Mouse (Mus musculus) liver, postnatal 0 days (tissue): ENCODE data around the gene Sh3tc1.

Experiments
- CTCF ChIP-seq: sonication (generic); IDR thresholded peaks from 2 replicates; pipeline ENCODE4 v1.5.1; 2016; ENCODE audit warnings: antibody characterized with exemption, low read depth
- EP300 ChIP-seq: IDR thresholded peaks from 2 replicates; pipeline ENCODE4 v1.6.1; 2016; ENCODE audit warnings: antibody characterized with exemption, low read depth, mild to moderate bottlenecking

DNA sequence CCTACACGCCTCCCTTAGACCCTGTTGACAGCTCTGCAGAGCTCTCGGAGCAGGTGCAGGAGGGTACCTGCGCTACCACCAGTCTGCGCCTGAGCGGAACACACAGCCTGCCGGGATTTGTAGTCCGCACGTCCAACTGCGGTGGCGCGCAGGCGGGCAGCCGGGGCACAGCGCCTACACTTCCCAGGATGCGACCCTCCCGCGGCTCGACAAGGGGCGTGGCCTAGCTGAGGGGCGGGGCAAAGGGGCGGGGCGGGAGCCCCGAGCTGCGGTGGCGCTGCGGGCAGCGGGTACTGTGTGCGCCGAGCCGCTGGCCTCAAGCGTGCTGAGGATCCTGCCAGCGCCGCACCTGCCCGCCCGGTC, 17.8 kb upstream of the Sh3tc1 start, which contains the start of gene Ablim2:
- TF ChIP-seq CTCF (no peak), EP300 (no peak)
